Mouse (Mus musculus): ENCODE results near the gene Fdxr.

DNA sequence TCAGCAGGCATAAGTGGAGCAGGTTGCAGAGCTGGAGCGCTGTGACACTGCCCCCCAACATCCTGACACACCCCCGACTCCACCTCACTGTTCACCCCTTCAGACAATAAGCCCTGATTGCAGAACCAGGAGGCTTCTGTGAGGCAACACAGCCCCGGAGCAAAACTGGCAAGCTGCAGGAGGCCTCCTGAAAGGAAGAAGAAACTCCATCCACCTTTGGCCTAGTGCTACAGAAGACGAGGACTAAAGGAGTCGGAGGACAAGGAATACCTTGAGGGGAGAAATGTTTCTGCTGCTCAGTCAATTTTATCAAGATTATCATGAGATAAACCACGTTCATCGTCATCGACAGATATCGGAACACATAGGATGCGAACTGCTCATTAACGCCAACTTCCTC lies 19.1 kb upstream of the Fdxr start:
- TF ChIP-seq GATA1 (IDR thresholded peaks at IDR 0.05; ENCODE audit: borderline replicate concordance, low read length) (no peak), CTCF (IDR thresholded peaks at IDR 0.05; ENCODE audit: low read depth, low read length) (no peak), TAL1 (conservative IDR thresholded peaks at IDR 0.05; ENCODE audit: low read depth, low read length) (no peak), GATA2 (IDR thresholded peaks at IDR 0.05; ENCODE audit: borderline replicate concordance, low read depth, low read length) (no peak), POLR2AphosphoS5 (IDR thresholded peaks at IDR 0.05; ENCODE audit: insufficient replicate concordance, low read depth, low read length) (no peak)
